Mouse (Mus musculus) kidney, embryonic 15.5 days (tissue): ENCODE measurements around the gene Troap. TPM values are rescaled to one million over a fixed set of nuclear protein-coding genes. Genes with fewer than 3 reads are reported as not detected.

ENCODE experiments used
- ATAC-seq: fragments of 200-750 bp; cut with Nextera tagmentation; replicated peaks from 2 replicates; pipeline ENCODE4 v1.8.0; 2017; ENCODE audit warnings: moderate TSS enrichment; ENCODE audit not compliant: low FRiP score
- H3K27ac ChIP-seq: fragments of 300-500 bp; sonication (generic); 2 replicates; pipeline ENCODE4 v1.5.1; 2015; ENCODE audit warnings: mild to moderate bottlenecking, inconsistent platforms
- H3K27me3 ChIP-seq: fragments of 300-500 bp; sonication (generic); 2 replicates; pipeline ENCODE4 v1.6.1; 2015; ENCODE audit warnings: inconsistent platforms
- H3K36me3 ChIP-seq: fragments of 300-500 bp; sonication (generic); 2 replicates; pipeline ENCODE4 v1.6.1; 2015; ENCODE audit warnings: inconsistent platforms
- H3K4me1 ChIP-seq: fragments of 300-500 bp; sonication (generic); 2 replicates; pipeline ENCODE4 v1.6.1; 2015; ENCODE audit warnings: inconsistent platforms
- H3K4me2 ChIP-seq: fragments of 300-500 bp; sonication (generic); 2 replicates; pipeline ENCODE4 v1.6.1; 2015; ENCODE audit warnings: moderate library complexity, mild to moderate bottlenecking, inconsistent platforms
- H3K4me3 ChIP-seq: fragments of 300-500 bp; sonication (generic); replicated peaks from 2 replicates; pipeline ENCODE4 v1.5.1; 2015; ENCODE audit warnings: mild to moderate bottlenecking, inconsistent platforms
- H3K9ac ChIP-seq: fragments of 300-500 bp; sonication (generic); 2 replicates; pipeline ENCODE4 v1.6.1; 2015; ENCODE audit warnings: mild to moderate bottlenecking, inconsistent platforms
- H3K9me3 ChIP-seq: fragments of 300-500 bp; sonication (generic); replicated peaks from 2 replicates; pipeline ENCODE4 v1.6.1; 2016; ENCODE audit warnings: inconsistent platforms
- WGBS: fragments of 180-500 bp; shearing (Covaris S2); methylation state at CpG from one replicate; pipeline ENCODE4 v1.1.7; 2015; ENCODE audit warnings: mixed read lengths; 5-methylcytosine and 5-hydroxymethylcytosine counted together
- polyA plus RNA-seq: library from polyadenylated mRNA; unstranded; fragments of >200 nt; fragmentation: Nextera tagmentation; extraction: Ambion mirVana; gene quantifications from 2 replicates; pipeline ENCODE4 v1.2.1, GENCODE M21; 2015

Gene Troap
- polyA plus RNA-seq, 1 experiment from 2014 or later: 39.4 TPM

GRCm38 (mm10) chr15:99107866-99108265, 33.5 kb downstream of the Troap start:
- no peak overlapping the region for H3K27ac ChIP-seq
- no peak overlapping the region for H3K4me3 ChIP-seq
- no peaks in the 10 kb centered on the region for H3K9me3 ChIP-seq
- H3K36me3 ChIP-seq: no peaks in the 10 kb centered on the region
- no peak overlapping the region for H3K4me2 ChIP-seq
- H3K27me3 ChIP-seq: no peaks in the 10 kb centered on the region
- no peak overlapping the region for H3K9ac ChIP-seq
- WGBS: 84% methylated on average over 3 of the region's 3 CpGs
- H3K4me1 ChIP-seq: 0 out of 2 replicates have a peak, but pooled peaks cover 3% of the 10 kb centered on the region
- no peak for ATAC-seq

GRCm38 (mm10) chr15:99111139-99111538, 36.8 kb downstream of the Troap start:
- Histone ChIP-seq H3K4me3 (no peak overlapping the region), H3K9ac (no peak overlapping the region), H3K9me3 (no peaks in the 10 kb centered on the region), H3K36me3 (no peaks in the 10 kb centered on the region), H3K4me1 (peaks cover 5% of the 10 kb centered on the region), H3K27me3 (no peaks in the 10 kb centered on the region), H3K4me2 (no peak overlapping the region), H3K27ac (no peak overlapping the region)
- no peak for ATAC-seq
- 80% methylated on average over 3 of the region's 3 CpGs for WGBS

GRCm38 (mm10) chr15:99111809-99112208, 37.4 kb downstream of the Troap start:
- H3K27ac ChIP-seq: no peak overlapping the region
- H3K9me3 ChIP-seq: no peaks in the 10 kb centered on the region
- no peak overlapping the region for H3K4me3 ChIP-seq
- H3K9ac ChIP-seq: no peak overlapping the region
- H3K27me3 ChIP-seq: no peaks in the 10 kb centered on the region
- no peaks in the 10 kb centered on the region for H3K36me3 ChIP-seq
- H3K4me2 ChIP-seq: no peak overlapping the region
- WGBS: 44% methylated on average over 4 of the region's 4 CpGs
- peaks cover 12% of the 10 kb centered on the region for H3K4me1 ChIP-seq
- no peak for ATAC-seq

GRCm38 (mm10) chr15:99112843-99113395, 38.5 kb downstream of the Troap start:
- H3K4me2 ChIP-seq: peak overlapping the region; percentile 47
- H3K36me3 ChIP-seq: no peaks in the 10 kb centered on the region
- peaks cover 14% of the 10 kb centered on the region for H3K4me1 ChIP-seq
- no peaks in the 10 kb centered on the region for H3K27me3 ChIP-seq
- no peaks in the 10 kb centered on the region for H3K9me3 ChIP-seq
- no peak overlapping the region for H3K9ac ChIP-seq
- H3K27ac ChIP-seq: no peak overlapping the region
- 29% methylated on average over 11 of the region's 11 CpGs for WGBS
- H3K4me3 ChIP-seq: peak overlapping the region; percentile 17; the same call in 1 of the 2 replicates
- no peak for ATAC-seq

- Histone ChIP-seq H3K4me1 (peaks cover 14% of the 10 kb centered on the region), H3K9ac (no peak overlapping the region), H3K27me3 (no peaks in the 10 kb centered on the region), H3K9me3 (no peaks in the 10 kb centered on the region), H3K4me3 (peak overlapping the region; percentile 17; the same call in 1 of the 2 replicates), H3K4me2 (peak overlapping the region; percentile 47), H3K36me3 (no peaks in the 10 kb centered on the region), H3K27ac (no peak overlapping the region)
- no peak for ATAC-seq
- WGBS: 5% methylated on average over 9 of the region's 9 CpGs
Measured at GRCm38 (mm10) chr15:99113396-99113975, 39.1 kb downstream of the Troap start.

GRCm38 (mm10) chr15:99114312-99115064, 40.1 kb downstream of the Troap start:
- Histone ChIP-seq H3K27me3 (no peaks in the 10 kb centered on the region), H3K9me3 (no peaks in the 10 kb centered on the region), H3K27ac (no peak overlapping the region), H3K4me1 (peaks cover 14% of the 10 kb centered on the region), H3K9ac (no peak overlapping the region), H3K4me3 (no peak overlapping the region), H3K36me3 (no peaks in the 10 kb centered on the region), H3K4me2 (no peak overlapping the region)
- no peak for ATAC-seq
- WGBS: 56% methylated on average over 14 of the region's 14 CpGs

GRCm38 (mm10) chr15:99115065-99115423, 40.7 kb downstream of the Troap start:
- H3K9ac ChIP-seq: no peak overlapping the region
- no peaks in the 10 kb centered on the region for H3K36me3 ChIP-seq
- no peaks in the 10 kb centered on the region for H3K27me3 ChIP-seq
- no peaks in the 10 kb centered on the region for H3K9me3 ChIP-seq
- 79% methylated on average over 7 of the region's 7 CpGs for WGBS
- no peak overlapping the region for H3K4me3 ChIP-seq
- peaks cover 17% of the 10 kb centered on the region for H3K4me1 ChIP-seq
- ATAC-seq: no peak
- H3K27ac ChIP-seq: no peak overlapping the region
- no peak overlapping the region for H3K4me2 ChIP-seq

GRCm38 (mm10) chr15:99116539-99116938, 42.2 kb downstream of the Troap start:
- no peak for ATAC-seq
- Histone ChIP-seq H3K4me3 (no peak overlapping the region), H3K27me3 (no peaks in the 10 kb centered on the region), H3K9me3 (no peaks in the 10 kb centered on the region), H3K27ac (peak overlapping the region; percentile 58; the same call in 1 of the 2 replicates), H3K4me1 (peaks cover 26% of the 10 kb centered on the region), H3K9ac (no peak overlapping the region), H3K4me2 (no peak overlapping the region), H3K36me3 (no peaks in the 10 kb centered on the region)
- 18% methylated on average over 11 of the region's 11 CpGs for WGBS

GRCm38 (mm10) chr15:99120814-99121213, 46.4 kb downstream of the Troap start:
- peaks cover 20% of the 10 kb centered on the region for H3K4me1 ChIP-seq
- H3K36me3 ChIP-seq: no peaks in the 10 kb centered on the region
- H3K9me3 ChIP-seq: no peaks in the 10 kb centered on the region
- peak; percentile 73 for ATAC-seq
- peak overlapping the region; percentile 71 for H3K27ac ChIP-seq
- H3K27me3 ChIP-seq: no peaks in the 10 kb centered on the region
- H3K4me3 ChIP-seq: no peak overlapping the region
- H3K4me2 ChIP-seq: peak overlapping the region; percentile 30
- H3K9ac ChIP-seq: no peak overlapping the region
- 3% methylated on average over 11 of the region's 11 CpGs for WGBS

GRCm38 (mm10) chr15:99122642-99123041, 48.3 kb downstream of the Troap start:
- WGBS: 50% methylated on average over 2 of the region's 2 CpGs
- no peak for ATAC-seq
- H3K9ac ChIP-seq: no peak overlapping the region
- no peaks in the 10 kb centered on the region for H3K36me3 ChIP-seq
- H3K27me3 ChIP-seq: no peaks in the 10 kb centered on the region
- H3K4me3 ChIP-seq: no peak overlapping the region
- H3K4me1 ChIP-seq: peaks cover 12% of the 10 kb centered on the region
- H3K4me2 ChIP-seq: no peak overlapping the region
- no peak overlapping the region for H3K27ac ChIP-seq
- H3K9me3 ChIP-seq: no peaks in the 10 kb centered on the region

GRCm38 (mm10) chr15:99125711-99126080, 51.3 kb downstream of the Troap start, which contains the start of gene Spats2:
Gene Spats2 (plus strand): TSS chr15:99125916.
- WGBS: 2% methylated on average over 12 of the region's 12 CpGs
- Histone ChIP-seq H3K27me3 (no peaks in the 10 kb centered on the region), H3K4me1 (peaks cover 32% of the 10 kb centered on the region), H3K9me3 (no peaks in the 10 kb centered on the region), H3K9ac (peak within 1 kb of the TSS; percentile 91), H3K27ac (peak within 1 kb of the TSS; percentile 97), H3K4me2 (peak within 1 kb of the TSS; percentile 80), H3K36me3 (no peaks in the 10 kb centered on the region), H3K4me3 (peak within 1 kb of the TSS; percentile 83)
- ATAC-seq: no peak

GRCm38 (mm10) chr15:99126081-99126815, 51.9 kb downstream of the Troap start:
- Histone ChIP-seq H3K9me3 (no peaks in the 10 kb centered on the region), H3K4me2 (peak overlapping the region; percentile 80), H3K9ac (peak overlapping the region; percentile 91), H3K4me1 (peaks cover 27% of the 10 kb centered on the region), H3K36me3 (no peaks in the 10 kb centered on the region), H3K27ac (peak overlapping the region; percentile 97), H3K4me3 (peak overlapping the region; percentile 83), H3K27me3 (no peaks in the 10 kb centered on the region)
- ATAC-seq: peak; percentile 90
- under 1% methylated on average over 107 of the region's 115 CpGs for WGBS
